Mouse (Mus musculus) B cell, adult 67 days (primary cell): ENCODE data around the gene Fam20c. TPM values are rescaled to one million over a fixed set of nuclear protein-coding genes. Genes with fewer than 3 reads are reported as not detected.

Source experiments
- total RNA-seq, 2 experiments: library from RNA; stranded (reverse); gene quantifications; 4 replicates each; pipeline ENCODE4 v1.2.4; 2023

Fam20c gene
- total RNA-seq = not detected

DNA sequence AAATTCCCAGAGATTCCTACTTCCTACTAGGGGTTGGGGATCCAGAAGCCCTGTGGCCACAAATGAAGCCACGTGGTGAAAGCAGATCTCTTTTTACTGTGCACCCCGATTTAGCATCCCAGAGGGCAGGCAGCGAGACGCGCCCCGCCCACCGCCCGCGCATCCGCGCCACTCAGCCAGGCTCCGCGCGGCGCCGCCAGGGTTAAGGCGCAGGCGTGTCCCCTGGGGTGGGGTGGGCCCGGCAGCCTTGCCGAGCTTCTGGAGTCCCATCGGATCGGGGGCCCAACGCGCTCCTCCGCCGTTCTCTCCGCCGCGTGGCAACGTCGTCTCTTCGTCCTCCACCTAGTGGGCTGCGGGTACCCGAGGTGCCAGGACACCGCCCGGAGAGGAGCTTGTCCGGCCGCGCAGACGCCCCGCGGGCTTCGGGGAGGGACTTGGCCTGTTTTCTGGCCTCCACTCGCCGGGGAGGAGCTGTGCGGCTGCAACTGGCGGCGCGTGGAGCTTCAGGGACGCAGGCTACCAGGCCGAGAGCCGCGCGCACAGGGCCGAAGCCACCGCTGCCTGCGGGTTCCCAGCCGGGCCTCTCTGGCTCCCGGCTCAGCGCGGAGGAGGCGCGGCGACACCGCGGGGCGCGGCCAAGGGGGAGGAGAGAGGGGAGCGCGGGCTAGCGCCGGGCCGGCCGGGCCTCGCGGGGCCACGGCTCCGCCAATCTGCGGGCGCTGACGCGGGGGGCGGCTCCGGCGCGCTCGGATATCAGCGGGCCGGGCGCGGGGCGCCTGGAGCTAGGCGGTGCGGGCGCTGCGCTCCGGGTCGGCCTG is at the start of gene Fam20c:
Gene Fam20c, plus strand, starts transcription at position 212 of the 818 bp plus-strand sequence.

DNA sequence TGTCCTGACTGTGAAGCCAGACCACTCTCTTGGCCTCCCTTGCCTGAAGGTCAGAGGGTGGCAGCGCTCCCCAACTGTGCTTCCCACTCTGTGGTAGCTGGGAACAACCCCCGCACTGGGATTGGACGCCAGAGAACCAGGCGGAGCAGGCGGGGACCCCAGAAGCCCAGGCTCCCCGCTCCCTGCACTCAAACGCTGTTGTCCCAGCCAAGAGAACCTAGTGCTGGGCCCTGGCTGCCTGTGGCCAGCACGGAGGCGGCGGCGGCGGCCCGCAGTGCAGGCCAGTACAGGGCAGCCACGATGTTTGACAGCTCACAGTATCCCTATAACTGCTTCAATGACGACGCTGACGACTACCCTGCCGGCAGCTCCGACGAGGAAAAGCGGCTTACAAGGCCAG is 65.5 kb downstream of the Fam20c start, which contains the start of gene Gm5294:
Gene Gm5294, plus strand, starts transcription at position 301 of the 400 bp plus-strand sequence.

Other genes with a start within 250 kb of the Fam20c start
- gene 1700123K08Rik, start 189.8 kb upstream of the Fam20c start, total RNA-seq = not detected
- 10 to 100 TPM; 51.2 to 58.1 TPM for gene Zfp68, start 134.8 kb upstream of the Fam20c start, total RNA-seq
- 10 to 100 TPM in 1 of 2 experiments, 1 to 10 TPM in 1; 9.6 to 10.9 TPM for gene A430033K04Rik, start 131.7 kb upstream of the Fam20c start, total RNA-seq
- not detected for gene Gm5294, start 65.6 kb downstream of the Fam20c start, total RNA-seq
- not detected for gene Pdgfa, start 242.9 kb downstream of the Fam20c start, total RNA-seq